Mouse (Mus musculus) granulocyte monocyte progenitor cell, adult 5-6 weeks (primary cell): ENCODE results near the gene Pla2g3. TPM values are rescaled to one million over a fixed set of nuclear protein-coding genes. Genes with fewer than 3 reads are reported as not detected.

ENCODE experiments used
- ATAC-seq: replicated peaks from 2 replicates; pipeline ENCODE4 v1.8.0; 2016; ENCODE audit warnings: mild to moderate bottlenecking, moderate TSS enrichment, inconsistent platforms; ENCODE audit not compliant: poor library complexity, severe bottlenecking
- total RNA-seq, 2 experiments: library from RNA; stranded (forward) in 1 of 2; stranded (reverse) in 1 of 2; fragments of 200-712, 200-1000 nt in 1 of 2; fragments of >200 nt in 1 of 2; fragmentation: Nextera tagmentation in 1 of 2; gene quantifications; 2 replicates each; pipeline ENCODE4 v1.2.3; 2014 to 2017

The Pla2g3 gene
- total RNA-seq (2014; fragmentation: Nextera tagmentation) (0.26 TPM in 1 of 2 replicates, not detected in the other), total RNA-seq (2017) (not detected in 2 replicates)

DNA sequence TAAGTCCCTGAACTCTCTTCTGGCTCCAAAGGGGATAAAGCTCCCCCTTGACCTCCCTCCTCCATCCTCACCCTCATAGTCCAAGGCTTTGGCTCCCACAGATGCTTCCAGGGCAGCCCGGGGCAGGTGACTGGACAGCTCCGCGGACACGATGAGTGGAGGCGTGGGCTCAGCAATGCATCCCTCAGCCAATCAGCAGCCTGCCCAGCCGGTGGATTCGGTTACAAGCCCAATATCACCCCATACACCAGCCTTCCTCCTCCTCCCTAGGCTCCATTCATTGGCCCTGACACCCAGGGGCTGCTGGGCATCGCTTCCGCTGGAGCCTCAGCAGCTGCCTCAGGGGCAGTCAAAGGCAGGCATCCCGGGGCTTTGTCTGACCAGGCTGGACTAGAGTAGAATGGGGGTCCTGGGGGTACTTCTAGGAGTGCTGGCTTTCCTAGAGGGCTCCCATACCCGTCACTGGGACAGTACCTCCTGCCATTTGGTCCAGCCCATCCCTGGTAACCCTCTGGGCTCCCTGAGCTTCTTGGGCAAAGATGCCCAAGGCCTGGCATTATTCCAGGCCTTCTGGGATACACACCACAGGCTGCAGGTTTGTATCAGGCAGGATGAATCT, at the start of gene Pla2g3:
TSS of gene Pla2g3 (plus strand) at position 333 of the 619 bp plus-strand sequence.
- ATAC-seq, result no peak

DNA sequence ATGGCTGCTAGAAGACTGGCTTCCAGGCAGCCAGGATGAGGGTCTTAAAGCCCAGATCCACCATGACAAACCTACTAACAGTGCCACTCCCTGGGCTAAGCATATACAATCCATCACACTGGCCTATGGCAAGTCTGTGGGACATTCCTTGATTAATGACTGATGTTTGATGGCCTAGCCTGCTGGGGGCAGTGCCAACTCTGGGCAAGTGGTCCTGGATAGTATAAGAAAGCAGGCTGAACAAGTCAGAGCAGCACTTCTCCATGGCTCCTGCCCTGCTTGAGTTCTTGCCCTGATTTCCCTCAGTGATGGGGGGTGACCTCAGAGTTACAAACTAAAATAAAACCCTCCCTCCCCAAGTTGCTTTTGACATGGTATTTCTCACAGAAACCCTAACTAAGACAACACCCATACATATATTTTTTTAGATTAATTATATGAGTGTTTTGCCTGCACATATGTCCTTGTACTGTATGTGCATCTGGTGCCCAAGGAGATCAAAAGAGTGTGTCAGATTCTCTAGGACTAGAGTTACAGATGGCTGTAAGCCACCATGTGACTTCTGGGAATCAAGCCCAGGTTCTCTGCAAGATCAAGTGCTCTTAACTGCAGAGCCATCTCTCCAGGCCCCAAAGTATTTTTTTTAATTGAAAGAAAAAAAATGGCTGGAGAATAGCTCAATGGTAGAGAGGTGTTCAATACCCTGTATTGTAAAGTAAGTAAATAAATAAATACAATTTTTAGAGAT, 46.2 kb upstream of the Pla2g3 start:
- no peak for ATAC-seq

DNA sequence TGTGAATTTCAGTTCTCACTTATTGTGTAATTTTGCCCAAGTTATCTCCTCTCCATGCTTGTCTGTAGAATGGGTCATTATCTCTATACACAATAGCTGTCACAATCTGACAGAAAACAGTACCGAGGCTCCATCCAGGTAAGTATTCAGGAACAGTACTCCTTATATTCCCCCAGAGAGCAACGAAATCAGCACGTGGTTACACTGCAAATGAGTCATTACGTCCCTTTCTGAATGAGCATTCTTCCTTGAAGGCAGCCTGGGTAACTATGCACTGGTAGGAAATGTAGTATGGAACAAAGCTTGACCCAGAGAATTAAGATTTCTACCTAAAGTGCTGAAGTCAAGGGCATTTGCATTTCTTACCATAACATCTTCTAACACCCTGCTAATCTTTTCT, 45.4 kb upstream of the Pla2g3 start:
- no peak for ATAC-seq

DNA sequence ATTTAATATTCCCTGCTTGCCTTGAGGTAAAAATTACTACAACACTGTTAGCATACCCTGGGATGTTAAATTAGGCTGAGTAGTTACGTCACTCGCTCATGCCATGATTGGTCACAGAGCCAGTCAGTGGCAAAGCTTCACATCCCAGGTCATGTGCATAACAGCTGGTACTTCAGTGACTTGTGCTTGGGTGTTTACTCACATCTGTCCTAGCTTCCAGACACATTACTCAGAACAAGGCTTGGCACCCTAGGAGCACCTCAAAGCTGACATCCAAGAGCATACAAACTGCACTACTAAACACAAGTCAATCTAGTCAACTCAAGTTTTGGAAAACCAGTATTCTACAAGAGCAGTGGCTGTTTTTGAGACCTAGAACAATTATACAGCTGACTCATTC, 45.0 kb upstream of the Pla2g3 start:
- no peak for ATAC-seq

DNA sequence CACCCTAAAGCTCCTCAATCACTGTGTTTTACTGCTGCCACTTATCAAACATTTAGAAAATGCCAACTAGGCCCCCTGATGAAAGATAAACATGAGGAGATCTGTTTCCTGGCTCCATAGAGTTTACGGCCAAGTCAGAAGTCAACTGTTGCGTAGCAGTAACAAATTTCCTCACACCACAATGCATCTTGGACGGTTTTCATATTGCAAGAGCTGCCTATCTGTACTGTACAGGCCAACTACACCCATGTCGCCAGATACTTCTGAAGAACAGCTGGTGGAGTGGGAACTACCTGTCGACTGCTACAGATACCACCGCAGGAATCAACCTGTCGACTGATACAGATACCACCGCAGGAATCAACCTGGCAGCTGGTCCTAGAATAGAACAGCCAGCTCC, 43.2 kb upstream of the Pla2g3 start:
- ATAC-seq, result no peak

DNA sequence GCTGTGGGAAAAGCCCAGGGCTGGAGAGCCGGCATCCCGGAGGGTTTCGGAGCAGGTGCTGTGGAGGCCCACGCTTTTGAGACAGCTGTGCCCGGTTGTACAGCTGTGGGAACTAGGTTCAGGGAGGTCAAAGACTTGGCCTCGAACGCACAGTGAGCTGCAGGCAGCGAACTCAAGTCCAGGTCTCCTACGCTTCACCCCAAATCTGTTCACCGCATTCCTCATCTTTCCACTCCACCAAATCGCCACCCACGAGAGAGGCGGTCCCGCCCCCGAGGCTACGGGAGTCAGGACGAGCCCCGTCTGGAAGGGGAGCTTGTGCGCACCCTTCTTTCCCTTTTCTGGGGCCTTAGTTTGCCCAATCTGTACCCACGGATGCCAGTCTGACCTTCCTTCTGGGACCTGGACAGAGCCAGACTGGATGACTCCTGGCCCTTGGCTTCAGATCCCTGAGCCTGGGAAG, 36.4 kb upstream of the Pla2g3 start:
- peak; percentile 49 for ATAC-seq

DNA sequence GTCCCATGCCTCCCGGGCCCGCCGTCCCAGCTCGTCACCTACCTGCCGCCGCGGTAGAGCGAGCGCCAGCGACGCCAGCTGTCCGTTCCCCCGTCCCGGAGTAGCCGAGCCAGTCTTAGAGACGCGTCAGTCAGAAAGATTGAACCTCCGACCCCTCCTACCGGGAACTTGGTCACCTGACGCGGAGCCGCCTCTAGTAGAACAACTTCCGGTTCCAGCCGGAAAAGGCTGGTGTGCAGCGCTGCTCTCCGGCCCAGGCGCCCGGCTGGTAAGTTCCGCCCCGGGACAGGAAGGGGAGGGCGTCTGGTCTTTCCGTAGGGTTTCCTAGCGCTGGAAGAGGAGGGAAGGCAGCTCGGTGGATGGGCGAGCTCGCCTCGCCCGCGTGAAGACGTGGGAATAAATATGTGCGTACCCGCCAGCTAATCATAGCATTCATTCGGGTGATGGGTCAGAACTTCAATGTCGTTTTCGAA, 35.9 kb upstream of the Pla2g3 start, which contains the start of gene Rnf185:
TSS of gene Rnf185 (minus strand) at position 197 of the 473 bp plus-strand sequence.
- peak; percentile 91 for ATAC-seq

DNA sequence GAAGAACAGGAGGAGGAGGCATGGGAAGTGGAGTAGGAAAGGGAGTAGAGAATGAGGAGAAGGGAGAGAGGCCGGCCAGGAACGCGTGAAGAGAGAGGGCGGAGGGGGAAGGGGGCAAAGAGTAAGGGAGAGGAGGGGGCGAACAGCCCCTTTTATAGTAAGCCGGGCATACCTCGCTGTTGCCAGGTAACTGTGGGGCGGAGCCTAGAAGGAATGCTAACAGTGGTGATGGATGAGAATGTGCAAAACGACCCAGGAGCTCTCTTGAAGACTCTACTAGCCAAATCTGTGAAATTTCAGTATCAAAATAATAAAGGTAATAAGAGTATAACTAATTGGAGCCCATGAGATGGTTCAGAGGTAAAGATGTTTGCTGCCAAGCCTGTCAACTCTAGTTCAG, 35.3 kb upstream of the Pla2g3 start:
- no peak for ATAC-seq

DNA sequence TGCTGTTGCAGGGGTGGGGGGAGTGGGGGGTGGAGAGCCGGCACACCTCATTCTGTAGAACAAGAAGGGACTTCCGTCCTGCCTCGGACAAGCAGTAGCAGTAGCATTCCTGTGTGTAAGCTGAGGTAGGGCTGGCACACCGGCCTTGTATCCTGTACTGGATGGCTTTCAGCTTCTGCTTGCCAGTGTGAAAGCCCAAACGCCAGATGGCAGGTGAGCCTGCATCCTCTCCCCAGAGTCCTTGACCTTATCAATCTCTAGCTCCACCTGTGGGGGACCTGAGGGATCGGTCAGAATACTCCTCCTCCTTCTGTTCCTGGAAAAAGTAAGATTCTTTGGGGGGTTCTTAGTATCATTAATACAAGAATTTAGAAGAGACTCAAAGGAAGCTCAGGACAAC, 34.6 kb upstream of the Pla2g3 start:
- no peak for ATAC-seq

DNA sequence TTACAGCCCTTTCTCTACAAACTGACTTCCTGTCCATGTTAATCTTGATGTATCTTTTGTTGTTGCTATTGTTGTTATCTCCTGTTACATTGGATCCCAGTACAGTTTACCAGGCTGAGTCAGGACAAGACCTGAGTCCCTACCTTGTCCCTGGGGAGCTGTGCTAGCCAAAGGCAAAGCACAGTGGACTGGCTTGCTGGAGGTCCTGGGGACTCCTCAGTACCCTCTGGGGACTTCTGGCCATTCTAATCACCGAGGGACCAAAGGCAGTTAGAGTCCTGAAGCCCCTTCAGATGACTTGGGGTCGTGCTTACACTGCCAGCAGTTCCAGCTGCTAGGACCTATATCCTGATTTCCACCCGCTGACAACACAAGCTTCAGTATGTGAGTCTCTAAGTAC, 33.6 kb upstream of the Pla2g3 start:
- ATAC-seq, result no peak

DNA sequence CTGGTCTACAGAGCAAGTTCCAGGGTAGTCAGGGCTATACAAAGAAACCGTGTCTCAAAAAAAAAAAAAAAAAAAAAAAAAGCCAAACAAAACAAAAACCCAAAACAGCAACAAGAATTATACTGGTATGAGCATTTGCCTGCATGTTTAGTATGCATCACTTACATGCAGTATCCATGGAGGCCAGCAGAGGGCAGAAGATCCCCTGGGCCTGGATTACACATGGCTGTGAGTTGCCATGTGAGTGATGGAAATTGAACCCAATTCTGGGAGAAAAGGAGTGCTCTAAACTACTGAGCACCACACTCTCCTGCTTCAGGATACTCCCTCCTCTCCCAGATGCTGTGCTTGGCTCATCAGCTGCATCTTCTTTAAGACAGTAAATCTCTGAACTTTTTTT, 31.7 kb upstream of the Pla2g3 start:
- ATAC-seq, result peak; percentile 39

DNA sequence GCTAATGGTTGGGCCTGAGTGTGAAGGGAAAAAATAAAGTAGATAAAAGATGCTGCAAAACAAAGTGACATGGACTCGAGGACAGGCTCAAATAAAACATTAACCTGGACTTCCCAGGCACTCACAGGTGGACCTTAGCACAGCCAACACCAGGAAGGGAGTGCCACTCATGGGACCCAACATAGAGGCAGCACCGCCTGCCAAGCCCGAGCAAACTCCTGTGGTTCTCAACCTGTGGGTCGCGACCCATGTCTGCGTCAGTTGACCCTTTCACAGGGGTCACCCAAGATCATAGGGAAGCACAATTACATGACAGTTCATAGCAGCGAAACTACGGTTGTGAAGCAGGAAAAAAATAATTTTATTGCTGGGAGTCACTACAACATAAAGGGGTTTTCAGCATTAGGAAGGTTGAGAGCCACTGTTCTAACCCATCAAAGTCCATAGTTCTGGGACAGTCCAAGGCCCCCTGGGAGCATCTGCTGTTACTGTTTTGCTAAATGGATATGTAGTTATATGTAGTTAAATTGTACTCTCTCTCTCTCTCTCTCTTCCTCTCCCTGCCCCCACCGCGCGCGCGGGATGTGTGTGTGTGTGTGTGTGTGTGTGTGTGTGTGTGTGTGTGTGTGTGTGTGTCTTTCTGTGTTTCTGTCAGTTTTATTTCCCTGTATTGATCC, 29.5 kb upstream of the Pla2g3 start:
- ATAC-seq, result no peak

DNA sequence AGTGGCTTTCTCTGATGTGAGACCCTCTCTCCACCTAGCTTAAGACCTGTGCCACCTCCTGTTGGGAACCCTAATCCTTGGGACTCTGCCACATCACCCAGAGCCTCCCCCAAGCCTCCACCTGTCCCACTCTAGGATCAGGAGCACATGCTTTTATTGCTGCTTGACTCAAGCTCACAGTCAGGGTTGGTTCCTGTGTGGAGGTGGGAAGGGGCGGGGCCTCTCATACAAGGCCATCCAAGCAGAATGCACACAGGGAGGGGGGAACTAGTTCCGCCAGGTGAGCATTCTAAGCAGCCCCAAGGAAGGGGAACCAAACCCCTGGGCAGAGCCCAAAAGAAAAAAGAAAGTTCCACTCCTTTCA, 29.0 kb upstream of the Pla2g3 start:
- no peak for ATAC-seq

DNA sequence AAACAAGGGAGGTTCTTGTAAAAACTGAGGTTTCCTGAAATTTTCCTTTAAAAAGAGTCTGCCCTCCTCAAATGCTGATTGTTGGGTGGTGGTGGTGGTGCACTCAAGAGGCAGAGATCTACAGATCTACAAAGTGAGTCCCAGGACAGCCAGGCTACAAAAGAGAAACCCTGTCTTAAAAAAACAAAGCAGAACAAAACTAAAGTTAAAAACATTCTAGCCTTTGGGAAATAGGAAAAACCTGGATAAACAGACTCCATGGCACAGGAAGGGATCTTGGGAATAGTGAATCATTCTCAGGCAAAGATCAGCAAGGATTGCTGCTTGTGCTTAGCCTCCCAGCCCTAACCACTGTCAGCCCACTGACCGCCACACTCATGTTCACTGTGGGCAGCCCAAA, 25.2 kb upstream of the Pla2g3 start:
- no peak for ATAC-seq

DNA sequence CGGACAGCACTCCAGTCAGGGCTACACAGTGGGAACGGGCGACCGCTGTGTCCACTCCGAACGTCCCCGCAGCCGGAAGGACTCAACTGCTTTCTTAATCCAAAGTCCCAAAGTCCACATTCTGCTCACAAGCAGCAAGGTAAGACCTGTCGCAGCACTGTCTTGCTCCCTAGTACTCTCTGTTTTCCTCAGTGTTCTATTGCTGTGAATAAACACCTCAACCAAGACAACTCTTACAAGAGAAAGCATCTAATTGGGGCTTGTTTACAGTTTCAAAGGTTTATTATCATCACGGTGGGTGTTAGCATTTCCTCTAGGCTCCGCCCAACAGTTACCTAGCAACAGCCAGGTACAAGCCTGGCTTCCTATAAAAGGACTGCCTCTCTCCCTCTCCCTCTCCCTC, 16.6 kb upstream of the Pla2g3 start:
- ATAC-seq, result no peak

DNA sequence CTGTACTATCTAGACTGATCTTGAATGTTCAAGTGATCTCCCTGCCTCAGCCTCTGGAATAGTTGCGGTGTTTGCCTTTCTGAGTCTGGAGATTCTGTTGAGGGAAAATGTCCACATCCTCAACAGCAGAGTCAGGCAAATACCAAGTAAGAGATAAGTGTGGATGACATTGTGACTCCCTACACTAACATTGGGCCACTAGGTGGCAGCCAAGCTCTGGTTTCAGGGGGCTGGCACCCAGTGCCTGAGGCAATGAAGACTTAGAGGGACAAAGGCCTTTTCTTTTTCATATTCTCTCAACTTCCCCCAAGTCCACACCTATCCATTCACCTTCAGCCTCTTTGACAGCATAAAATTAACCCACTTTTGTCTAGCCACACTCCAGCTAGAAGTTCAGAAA, 15.6 kb upstream of the Pla2g3 start:
- peak; percentile 64 for ATAC-seq

DNA sequence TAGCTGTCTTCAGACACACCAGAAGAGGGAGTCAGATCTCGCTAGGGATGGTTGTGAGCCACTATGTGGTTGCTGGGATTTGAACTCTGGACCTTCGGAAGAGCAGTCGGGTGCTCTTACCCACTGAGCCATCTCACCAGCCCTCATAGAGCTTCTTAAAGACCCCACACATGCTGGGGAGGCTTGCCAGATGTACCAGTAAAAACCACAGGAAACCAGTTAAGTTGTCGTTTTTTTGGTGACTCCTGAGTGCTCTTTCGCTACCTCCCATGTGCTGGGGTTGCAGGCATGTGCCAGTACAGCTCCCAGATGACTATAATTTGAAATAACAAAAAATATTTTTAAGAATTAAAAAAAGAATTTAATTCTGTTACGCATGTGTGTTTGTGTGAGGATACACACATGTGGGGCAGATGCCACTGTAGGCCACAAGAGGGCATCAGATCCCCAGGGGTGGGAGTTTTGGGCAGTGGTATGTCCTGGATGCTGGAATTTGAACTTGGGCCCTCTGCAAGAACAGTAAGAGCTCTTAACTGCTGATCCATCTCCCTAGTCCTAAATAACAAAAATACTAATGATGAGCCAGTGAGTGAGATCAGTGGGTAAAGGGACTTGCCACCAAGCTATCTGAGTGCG, 13.5 kb upstream of the Pla2g3 start:
- peak; percentile 41 for ATAC-seq

DNA sequence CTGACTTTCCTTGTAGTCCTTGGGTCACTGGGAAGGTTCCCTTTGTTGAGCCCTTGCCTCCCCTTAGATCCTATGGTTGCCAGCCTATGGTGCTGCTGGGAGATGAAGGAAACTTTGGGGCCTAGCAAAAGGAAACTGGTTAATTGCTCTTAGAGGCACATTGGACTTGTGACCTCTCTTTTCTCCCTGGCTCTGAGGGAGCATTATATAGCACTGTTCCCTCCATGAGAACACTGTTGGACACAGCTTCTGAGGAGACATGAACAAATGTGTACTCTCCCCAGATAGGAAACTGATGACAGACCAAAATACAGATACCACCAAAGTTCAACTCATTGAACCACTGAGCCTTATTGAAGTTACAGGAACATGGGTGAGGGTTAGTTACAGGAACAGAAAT, 12.6 kb upstream of the Pla2g3 start:
- no peak for ATAC-seq

DNA sequence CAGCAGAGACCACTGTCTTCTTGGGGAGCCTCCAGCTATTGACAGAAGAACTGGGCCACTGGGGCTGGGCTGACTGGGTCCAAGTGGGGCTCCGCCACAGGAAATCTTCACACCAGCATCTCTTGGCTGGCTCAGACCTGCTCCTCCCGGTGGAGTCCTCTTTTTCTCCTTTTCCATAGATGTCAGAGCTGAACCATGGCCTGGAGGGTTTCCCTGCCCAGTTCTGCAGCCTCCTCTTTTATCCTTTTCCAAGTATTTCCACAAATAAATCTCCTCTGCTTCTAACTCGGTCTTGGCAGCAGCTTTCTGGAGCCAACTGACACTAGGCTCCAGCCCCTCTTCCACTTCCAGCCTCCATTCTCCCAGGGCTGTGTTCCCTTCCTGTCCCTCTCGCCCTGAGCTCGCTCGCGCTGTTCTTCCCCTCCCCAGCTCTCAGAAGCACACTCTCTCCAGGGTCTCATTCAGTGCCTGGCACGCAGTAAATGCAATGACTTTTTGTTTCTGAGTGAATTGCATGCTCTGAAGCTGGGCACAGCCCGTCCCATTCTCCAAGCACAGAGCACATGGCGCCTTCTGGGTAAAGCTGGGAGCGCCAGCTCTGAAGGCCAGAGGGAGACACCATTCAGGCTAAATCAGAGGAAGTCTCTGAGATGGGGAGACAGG, 4.0 kb upstream of the Pla2g3 start:
- ATAC-seq, result no peak

DNA sequence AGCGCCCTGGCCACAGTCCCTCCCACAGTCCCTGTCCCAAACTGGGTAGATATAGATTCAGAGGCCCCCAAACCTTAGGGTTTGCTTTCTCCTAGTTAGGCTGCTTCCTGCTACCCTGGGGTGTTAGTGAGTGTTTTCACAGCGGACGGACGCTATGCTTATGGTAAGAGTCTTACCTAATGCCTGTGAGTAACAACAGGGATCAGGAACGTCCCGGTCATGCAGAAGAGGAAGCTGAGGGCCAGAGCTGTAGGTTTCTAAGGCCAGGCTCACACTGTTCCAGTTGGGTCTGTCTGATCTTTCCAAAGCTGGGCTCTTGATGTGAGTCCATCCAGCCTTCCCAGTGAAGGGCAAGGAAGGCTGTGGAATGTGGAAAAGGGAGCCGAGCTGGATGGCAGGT, 1.7 kb upstream of the Pla2g3 start:
- ATAC-seq, result peak; percentile 81
